Mouse (Mus musculus): ENCODE measurements at regions not wholly inside any gene's neighbourhood (a gene's known extent, or its start where the extent isn't known, plus 50 kb on each side); places are given as distances from the start of the nearest gene placed in this dataset.

DNA sequence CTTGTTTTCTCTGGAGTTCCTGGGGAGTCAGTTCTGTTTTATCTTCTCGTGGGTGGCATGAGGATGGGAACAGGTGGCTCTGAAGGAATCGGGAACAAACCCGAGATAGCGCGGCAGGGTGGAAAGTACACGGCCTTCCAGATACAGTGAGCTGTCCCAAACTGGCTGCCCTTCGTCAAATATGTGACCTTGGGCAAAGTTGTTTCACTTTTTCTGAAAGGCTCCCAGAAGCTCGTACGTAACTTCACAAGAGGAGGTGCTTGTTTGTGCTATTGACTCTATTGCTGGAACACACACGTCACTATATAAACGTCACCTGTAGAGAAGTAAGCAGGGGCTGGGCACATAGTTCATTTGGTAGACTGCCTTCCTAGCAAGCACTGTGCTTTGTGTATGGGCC, 49.9 kb upstream of the Gm2310 start:
- TF ChIP-seq CTCF (IDR thresholded peaks at IDR 0.05; ENCODE audit: low read depth, low read length): no peak
- no peak for TF ChIP-seq POLR2A (IDR thresholded peaks at IDR 0.05; ENCODE audit: borderline replicate concordance, low read depth, low read length)

Data from bone marrow macrophage, adult 2 months (primary cell).